Mouse (Mus musculus) embryonic fibroblast, embryonic 13.5 days (primary cell): ENCODE measurements around the gene Zmat5.

Source experiments
- CTCF ChIP-seq: IDR thresholded peaks from 2 replicates; pipeline ENCODE4 v1.5.1; 2011; ENCODE audit warnings: mild to moderate bottlenecking, control low read depth, low read length, moderate library complexity, borderline replicate concordance; ENCODE audit not compliant: insufficient read depth
- POLR2A ChIP-seq: IDR thresholded peaks from 2 replicates; pipeline ENCODE4 v1.6.1; 2011; ENCODE audit warnings: low read depth, mild to moderate bottlenecking, control low read depth, low read length, moderate library complexity

DNA sequence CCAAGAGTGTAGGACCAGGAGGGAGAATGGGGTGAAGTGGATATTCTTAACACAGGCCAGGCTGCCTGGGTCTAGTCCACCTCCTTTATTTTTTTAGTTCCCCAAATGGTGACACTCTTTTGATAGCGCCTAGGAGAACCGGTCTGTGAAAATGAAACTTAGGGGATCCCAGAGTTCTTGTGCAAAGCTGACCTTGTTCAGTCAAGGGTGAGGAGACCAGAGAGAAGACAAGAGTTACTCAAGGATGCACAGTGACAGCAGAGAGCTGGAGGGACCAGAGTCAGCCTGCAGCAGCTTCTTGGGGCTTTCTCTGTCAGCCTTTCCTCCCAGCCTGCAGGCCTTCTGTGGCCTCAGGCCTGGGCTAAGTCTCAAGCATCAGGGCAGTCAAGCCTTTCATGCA is 58.0 kb downstream of the Zmat5 start:
- TF ChIP-seq POLR2A: no peak
- TF ChIP-seq CTCF: no peak
